Mouse (Mus musculus): ENCODE data around the gene Tbrg4.
"Not testable (repeated sequence)": the region's sequence is repeated elsewhere in the genome, so short reads cannot be mapped to it uniquely, and the experiment has no call there.

Gene Tbrg4

DNA sequence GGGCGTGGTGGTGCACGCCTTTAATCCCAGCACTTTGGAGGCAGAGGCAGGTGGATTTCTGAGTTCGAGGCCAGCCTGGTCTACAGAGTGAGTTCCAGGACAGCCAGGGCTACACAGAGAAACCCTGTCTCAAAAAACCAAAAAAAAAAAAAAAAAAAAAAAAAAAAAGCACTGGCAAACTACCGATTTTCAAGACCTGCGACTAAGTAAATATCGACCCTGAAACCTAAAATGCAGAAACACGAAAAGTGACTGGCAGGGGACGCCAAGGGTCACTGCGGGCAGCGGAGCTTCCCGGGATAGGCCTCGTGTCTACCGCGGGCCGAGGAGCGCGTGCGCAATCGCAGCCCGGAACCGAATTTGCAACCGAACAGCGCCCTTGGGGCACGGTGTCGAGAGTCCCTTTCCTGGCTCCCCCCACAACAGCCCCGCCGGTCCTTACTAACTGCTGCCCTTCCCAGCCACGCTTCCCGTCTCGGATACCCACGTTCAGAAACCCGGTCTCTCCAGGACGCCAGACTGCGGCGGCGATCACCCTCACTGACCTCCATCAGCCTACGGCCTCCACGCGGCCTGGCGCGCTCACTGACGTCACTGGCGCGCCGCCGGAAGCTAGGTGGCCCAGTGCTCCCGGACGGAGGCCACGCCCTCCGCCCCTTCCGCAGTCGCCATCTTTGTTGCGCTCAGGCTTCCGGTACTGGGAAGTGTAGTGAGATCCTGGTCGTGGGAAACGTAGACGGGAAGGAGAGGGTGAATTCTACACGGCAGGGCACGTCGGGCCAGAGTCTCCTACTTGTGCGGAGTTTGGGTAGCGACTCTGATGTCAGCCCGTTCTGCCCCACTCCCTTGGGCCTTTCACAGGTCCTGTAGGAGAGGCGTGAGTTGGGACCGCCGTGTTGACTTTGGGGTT, at the start of gene Tbrg4:
Gene Tbrg4 (minus strand): TSS at position 590 of the 910 bp plus-strand sequence.
- DNase-seq (ENCODE audit: low spot score) = peak; percentile 94

DNA sequence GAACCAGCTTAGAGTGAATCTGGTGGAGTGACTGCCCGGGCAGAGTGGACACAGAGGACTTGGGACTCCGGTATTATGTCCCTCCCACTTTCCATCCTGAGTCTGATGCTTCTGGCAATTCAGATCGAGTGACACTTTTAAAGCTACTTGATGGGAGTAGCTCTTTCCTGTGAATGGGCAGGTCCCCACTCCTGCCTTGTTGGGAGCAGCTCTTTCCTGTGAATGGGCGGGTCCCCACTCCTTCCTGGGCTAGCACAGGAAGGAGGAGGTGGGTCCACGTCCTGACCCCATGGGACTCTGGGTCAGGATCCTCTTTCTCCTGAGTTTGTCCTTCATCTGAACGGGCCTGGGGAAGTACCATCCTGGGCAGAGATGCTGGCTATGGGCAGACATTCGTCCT, 49.5 kb upstream of the Tbrg4 start:
- DNase-seq (ENCODE audit: low spot score) = no peak

DNA sequence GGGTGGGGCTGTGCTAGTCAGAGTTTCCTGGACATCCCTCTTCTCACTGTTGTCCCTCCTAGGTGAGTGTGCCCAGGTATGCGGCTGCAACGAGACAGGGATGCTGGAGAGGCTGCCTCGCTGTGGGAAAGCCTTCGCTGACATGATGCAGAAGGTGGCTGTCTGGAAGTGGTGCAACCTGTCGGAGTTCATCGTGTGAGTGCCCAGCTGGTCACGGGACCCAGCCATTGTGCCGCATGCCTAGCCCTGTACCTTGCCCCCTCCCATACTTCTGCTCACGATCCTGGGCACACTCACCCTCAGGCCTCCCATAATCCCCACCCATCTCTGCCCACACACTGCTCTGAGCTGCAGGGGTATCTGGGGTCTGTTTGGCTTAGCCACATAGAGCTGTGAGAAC, 48.8 kb upstream of the Tbrg4 start:
- DNase-seq (ENCODE audit: low spot score) = no peak

DNA sequence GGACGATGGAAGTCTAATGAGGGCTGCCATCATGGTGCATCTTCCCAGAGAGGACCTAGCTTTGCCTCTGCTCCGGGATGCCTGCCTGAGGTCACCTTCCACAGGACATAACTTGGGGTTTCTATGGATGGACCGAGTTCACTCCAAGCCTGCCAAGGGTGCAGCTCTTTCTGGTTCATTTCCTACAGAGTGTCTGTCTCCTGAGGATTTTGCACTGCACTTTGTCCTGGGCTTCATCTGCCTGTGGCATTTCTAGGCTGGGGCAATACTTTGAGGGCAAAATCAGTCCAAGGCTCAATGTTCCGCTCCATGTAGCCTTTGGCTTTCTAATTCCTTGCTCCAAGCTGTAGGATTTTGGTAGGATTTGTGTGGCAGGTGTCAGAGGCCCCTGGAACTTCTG, 45.0 kb upstream of the Tbrg4 start:
- DNase-seq (ENCODE audit: low spot score) = no peak

DNA sequence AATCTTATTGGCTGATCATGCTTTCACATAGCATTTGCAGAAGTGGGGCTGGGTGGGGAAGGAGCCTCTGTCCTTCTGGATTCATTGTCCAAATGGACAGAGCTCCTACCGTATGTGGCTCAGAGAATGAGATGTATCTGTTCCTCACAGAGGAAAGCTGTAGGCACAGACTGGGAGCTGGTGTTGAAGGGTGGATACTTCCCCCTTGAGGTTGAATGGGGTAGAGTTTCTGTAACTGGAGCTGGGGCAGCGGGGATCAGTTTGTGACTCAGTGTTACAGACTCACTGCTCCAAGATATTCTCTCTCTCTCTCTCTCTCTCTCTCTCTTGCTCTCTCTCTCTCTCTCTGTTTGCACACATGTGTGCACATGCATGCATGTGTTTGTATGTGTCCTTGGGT, 44.2 kb upstream of the Tbrg4 start:
- no peak for DNase-seq (ENCODE audit: low spot score)

DNA sequence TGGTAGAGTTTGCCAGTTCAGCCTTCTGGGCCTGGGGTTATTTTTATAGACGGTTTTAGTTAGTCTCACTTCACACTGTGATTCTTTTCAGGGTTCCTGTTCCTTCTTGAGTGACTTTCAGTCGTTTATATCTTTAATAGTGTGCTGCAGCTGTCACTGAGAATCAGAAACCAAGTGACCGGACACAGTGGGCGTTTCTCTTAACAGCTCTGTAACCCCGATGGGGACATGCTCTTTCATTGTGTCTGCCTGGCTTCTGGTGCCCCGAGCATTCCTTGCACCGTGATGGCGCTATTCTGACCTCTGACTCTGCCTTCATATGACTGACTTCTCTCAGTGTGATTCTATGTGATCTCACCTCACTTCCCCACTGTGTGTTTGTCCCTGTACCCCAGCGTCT, 43.2 kb upstream of the Tbrg4 start:
- no peak for DNase-seq (ENCODE audit: low spot score)

DNA sequence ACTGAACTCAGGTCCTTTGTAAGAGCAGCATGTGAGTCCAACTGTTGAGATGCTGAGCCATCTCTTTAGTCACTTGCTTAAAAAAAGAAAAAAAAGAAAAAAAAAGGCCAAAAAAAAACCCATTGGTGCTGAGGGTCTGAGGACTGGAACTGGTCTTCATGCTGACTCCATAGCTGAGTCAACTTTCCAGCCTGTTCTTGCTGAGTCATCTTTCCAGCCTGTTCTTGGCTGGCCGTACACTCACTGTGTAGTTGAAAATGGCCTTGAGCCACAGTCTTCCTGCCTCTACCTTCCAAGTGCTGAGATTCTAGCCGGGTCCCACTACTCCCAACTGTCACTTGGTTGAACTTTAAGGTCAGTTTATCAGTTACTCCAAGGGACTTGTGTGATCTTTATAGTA, 40.8 kb upstream of the Tbrg4 start:
- DNase-seq (ENCODE audit: low spot score) = no peak

DNA sequence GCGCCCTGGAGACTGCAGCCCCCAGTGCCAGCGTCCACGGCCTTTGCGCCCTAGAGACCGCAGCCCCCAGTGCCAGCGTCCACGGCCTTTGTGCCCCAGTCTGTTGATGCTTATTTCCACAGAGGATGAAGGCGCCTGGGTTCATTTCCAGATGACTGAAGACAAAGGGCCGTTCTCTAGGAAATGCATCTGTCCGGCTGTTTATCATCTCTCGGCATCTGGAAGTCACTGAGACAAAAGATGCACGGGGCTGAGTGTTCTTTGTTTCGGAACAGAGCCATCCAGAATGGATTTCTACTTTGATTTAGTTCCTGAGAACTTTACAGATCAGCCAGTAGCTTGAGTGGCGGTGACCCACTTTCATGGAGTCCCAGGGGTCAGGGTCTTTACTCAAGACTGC, 35.3 kb upstream of the Tbrg4 start:
- no peak for DNase-seq (ENCODE audit: low spot score)

DNA sequence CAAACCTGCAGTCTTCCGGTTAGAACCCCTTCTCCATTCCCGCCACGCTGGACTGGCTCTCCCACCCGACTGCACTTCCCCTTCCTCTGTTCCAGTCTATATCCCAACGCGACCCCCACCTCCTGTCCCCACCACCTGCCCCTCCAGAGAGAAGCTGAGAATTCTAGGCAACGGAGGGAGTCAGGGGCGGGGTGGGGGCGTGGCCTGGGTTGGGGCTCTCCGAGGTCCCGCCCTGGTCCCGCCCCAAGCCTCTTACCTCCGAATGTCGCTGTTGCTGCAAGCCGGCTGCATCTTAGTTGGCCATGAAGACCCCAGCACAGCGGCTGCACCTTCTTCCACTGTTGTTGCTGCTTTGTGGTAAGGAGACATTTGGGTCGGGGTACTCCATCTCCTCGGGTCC, 32.4 kb upstream of the Tbrg4 start, which contains the start of gene Ramp3:
Gene Ramp3 (plus strand): TSS at position 251 of the 400 bp plus-strand sequence.
- peak; percentile 17 for DNase-seq (ENCODE audit: low spot score)

DNA sequence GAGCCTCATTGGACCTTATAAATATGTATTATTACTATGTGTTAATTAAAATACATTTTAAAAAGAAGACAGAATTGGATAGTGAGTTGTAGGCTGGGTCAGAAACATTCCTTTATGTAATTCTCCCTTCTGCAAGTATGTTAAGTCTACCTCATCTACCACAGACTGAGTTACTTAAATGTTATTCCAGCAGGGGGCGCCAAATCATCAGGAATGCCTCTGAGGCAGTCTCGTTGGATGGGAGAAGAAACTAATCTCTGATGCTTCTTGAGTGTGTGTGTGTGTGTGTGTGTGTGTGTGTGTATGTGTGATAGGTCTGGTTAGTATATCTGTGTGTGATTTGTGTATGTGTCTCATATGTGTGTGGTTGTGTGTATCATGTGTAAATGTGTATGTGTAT, 29.0 kb upstream of the Tbrg4 start:
- DNase-seq (ENCODE audit: low spot score) = peak; percentile 82

DNA sequence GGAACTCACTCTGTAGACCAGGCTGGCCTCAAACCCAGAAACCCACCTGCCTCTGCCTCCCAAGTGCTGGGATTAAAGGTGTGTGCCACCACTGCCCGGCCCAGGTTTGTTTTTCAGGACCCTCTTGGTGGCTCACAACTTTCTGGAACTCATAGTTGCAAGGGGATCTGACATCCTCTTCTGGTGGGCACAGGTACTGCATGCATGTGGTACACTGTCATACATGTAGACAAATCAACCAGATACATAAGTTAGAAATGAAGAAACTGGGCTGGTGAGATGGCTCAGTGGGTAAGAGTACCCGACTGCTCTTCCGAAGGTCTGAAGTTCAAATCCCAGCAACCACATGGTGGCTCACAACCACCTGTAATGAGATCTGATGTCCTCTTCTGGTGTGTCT, 27.1 kb upstream of the Tbrg4 start:
- DNase-seq (ENCODE audit: low spot score) = not testable (repeated sequence)

DNA sequence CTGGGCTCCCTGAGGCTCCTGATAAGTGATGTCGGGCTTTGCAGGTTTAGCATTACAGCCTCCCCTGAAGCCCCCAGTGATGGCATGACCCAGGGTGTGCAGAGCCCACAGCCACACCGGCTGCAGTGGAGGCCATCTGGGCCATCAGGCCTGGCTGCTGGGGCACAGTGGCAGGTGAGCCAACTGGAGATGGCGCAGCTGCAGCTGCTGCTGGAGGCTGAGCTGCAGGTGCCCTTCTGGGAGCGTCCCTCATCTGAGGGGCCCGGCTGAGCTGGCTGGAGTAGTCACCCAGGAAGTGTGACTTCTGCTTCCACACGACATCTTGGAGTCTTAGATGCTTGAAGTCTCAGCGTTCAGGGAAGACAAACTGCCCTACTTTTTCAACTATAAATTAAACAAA, 24.7 kb upstream of the Tbrg4 start:
- no peak for DNase-seq (ENCODE audit: low spot score)

DNA sequence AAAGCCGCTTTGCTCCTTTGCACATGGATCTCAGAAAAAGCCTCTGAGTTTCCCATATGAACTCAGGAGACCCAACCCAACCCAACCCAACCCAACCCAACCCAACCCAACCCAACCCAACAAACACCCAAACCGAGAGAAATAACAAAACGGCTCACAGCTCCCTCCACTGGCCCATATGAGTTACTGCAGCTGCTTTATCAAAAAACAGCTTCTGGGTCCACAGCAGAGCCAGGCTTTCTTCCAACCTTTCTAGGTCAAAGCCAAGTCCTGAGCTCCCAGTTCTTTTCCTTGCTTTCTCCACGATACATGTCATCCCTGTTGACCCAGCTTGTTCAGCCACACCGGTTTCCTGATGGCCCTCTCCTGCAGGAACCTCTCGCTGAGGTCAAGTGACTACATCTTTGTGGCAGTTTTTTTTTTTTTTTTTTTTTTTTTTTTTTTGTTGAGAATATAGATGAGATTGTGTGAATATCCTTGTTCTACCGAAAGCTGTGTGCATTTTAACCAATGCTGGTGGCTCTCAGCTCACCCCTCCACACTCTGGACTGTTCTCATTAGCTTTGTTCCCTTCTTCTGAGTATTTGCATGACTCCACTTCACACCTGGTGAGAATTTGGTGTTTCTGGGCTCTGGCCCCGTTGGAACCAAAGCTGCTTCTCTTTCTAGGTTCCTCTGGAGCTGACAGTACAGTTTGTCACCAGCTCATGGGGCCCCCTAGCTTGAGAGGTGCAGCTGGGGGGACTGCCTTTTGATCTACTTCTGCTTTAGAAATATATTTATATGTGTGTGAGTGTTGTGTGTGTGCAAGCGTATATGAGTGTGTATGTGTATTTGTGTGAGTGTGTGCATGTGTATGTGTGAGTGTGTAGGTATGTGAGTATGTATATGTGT, 22.2 kb upstream of the Tbrg4 start:
- DNase-seq (ENCODE audit: low spot score) = no peak

DNA sequence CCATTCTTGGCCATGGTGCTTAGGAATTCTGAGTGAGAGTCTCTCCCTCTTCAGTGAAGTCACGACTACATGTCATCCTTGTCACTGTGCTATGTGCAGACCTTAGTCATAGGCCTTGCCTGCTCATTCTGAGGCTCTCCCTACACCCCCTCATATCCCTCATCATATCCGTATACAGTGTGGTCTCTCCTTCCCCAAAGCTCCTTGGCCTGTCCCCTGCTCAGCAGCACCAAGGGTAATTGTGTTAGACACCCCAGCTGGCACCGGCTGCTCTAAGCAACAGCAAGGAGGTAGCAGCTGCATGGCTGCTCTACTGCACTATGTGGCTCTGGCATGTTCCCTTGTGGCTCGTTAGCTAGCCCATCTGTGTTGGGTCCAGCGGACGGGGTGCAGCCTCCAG, 18.7 kb upstream of the Tbrg4 start:
- no peak for DNase-seq (ENCODE audit: low spot score)

DNA sequence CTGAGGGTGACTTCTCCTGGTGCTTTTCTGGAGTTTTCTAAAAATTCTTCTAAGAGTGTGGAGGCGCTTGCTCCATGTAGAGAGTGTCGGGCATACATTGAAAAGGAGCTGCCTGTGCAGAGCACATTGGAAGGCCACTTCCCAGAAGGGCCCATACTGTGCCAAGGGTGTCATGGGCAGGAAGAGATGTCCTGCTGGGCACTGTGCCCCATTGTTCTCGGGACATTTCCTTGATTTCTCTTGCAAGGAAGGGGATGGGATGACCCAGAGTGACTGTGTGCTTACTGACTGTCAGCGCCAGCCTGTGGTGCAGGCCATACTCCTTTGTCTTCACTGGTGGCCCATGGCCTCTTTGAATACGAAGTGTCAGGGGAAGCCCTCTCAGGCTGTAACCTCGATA, 13.2 kb upstream of the Tbrg4 start:
- DNase-seq (ENCODE audit: low spot score) = no peak

DNA sequence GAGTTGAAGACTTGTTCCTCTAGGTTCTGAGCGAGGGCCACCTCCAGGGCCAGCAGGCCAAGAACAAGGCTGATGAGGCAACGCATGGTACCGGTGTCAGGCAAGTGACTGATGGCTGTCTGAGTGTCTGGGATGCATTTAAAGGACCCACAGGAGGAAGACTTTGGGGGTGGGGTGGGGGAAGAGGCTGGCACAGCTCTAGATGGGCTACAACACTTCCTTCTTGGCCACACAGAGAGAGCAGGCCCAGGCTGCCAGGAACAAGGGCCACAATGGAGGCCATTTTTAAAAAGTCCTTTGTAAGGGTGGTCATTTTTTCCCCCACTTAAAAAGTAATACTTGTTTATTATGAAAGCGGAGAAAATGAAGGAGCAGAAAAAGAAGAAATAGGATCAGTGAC, 12.7 kb upstream of the Tbrg4 start, which contains the start of gene Wap:
Gene Wap (minus strand): TSS at position 101 of the 400 bp plus-strand sequence.
- no peak for DNase-seq (ENCODE audit: low spot score)

DNA sequence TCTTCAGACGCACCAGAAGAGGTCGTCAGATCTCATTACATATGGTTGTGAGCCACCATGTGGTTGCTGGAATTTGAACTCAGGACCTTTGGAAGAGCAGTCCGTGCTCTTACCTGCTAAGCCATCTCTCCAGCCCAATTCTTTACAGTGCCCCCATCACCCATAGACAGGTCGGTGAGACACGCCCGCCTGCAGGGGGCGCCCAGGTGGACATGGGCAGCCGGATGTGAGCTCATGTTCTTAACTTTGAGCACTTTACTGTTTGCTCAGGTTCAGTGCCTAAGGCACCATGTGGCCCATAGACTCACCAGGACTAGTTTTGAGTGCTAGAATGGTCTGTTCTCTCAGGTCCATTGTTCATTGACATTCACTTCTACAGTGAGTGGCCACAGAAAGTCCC, 10.3 kb upstream of the Tbrg4 start:
- no peak for DNase-seq (ENCODE audit: low spot score)

DNA sequence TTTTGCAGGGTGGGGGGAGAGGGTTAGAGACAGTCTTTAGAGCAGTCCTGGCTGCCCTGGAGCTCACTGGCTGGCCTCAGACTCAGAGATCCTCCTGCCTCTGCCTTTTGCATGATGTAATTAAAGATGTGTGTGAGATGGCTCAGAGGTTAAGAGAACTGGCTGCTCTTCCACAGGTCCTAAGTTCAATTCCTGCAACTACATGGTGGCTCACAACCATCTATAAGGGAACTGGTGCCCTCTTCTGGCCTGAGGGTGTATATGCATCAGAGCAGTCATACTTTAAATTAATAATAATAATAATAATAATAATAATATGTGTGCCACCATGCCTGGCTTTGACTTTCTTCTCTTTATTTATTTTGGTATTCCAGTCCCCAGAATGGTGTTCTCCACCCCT, 3.8 kb upstream of the Tbrg4 start:
- peak; percentile 56 for DNase-seq (ENCODE audit: low spot score)

DNA sequence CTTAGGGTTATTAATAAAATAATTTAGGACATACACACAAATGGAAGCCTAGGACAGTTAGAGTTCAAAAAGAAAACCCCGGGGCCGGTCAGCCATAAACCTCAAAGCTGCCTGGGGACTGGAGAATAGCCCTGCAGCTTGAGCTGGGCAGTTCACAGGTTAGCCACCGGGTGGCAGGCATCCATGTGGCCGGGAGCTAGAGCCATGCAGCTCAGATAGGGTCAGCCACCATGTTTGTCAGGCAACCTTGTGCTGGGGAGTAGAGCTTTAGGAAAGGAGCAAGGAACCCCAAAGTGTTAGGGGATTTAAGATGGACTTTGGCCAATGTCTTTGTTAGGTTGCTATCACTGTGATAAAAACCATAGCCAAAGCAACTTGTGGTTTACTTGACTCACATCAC, 2.7 kb upstream of the Tbrg4 start:
- DNase-seq (ENCODE audit: low spot score) = peak; percentile 54

DNA sequence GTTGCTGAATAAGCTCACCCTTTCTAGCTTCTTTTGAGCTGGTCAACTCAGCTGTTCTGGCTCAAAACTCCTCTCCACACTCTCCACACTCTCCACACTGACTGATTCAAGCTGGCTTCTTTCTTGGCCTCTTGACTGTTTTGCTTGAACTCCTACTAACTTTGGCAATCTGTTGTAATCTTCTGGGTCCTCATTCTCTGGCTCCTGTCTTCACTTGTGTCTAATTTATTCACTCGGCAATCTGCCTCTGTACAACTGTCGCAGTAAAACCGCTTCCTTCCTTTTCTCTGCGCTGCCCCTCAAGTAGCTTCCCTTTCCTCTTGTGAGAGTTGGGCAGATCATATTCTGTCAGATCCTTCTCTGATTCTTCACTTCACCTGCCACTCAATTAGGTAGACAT, 1.9 kb upstream of the Tbrg4 start:
- no peak for DNase-seq (ENCODE audit: low spot score)

DNA sequence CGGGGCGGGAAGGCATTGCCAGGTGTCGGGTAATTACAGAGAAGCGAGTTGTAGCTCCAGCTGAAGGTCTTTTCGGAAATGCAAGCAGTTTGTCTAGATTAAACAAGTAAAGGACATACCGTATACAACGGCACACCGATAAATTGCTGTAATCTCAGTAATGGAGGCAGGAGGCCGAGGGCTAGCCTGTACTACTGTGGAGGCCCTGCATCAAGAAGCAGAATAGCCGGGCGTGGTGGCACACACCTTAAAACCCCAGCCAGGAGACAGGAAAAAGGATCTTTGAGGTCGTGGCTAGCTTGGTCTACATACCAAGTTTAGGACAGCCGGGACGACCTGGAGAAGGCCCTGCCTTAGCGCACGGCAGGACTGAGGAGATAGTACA, 513 bp upstream of the Tbrg4 start:
- no peak for DNase-seq (ENCODE audit: low spot score)

DNA sequence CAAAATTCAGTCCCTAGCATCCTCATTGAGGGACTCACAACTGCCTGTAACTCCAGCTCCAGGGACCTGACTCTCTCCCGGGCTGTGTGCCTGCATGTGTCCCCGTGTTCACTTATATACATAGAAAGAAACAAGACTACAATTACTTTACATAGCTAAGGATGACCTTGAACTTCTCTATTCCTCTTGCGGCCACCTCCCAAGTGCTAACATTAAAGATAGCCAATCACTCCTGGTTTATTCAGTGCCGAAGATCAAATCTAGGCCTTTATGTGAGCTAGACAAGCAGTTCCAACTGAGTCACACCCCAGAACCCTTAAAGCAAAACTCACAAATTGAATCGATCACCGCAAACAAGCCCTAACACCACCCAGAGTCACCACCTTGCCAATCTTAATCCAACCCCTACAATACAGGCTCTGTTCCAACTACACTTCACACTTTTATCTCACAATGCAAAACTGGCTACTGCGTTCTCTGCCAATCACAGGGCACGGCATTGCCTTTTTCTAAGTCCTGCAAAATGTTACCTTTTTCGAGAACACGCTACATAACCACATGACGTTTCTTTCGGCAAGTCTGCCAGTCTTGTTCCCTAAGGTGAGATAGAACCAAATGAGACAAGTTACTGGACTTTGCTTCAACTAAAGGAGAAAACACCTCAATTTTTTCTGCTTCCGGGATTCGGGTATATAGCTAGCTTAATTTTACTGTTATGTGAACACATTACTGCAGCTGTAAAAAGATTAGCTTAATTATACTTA, 1.1 kb downstream of the Tbrg4 start:
- DNase-seq (ENCODE audit: low spot score) = no peak
